Mouse (Mus musculus): ENCODE measurements around the gene Mrpl24. TPM values are rescaled to one million over a fixed set of nuclear protein-coding genes. Genes with fewer than 3 reads are reported as not detected.

The Mrpl24 gene
- total and polyA plus RNA-seq, 3 experiments, result 123 to 176 (median 166) TPM

GRCm38 (mm10) chr3:87958476-87958875 lies 39.2 kb downstream of the Mrpl24 start:
- no peak for DNase-seq (ENCODE audit: extremely low read depth)
- dilution Hi-C loops (cut with MboI; ENCODE audit: extremely low pct_ligation_motif_present, extremely low pct_unique_long_range_greater_than_20kb, low sequenced_read_pairs), result no loop called here
- TF ChIP-seq TBP (conservative IDR thresholded peaks at IDR 0.05; ENCODE audit: low read depth, low read length), result no peak
- no peak for TF ChIP-seq RAD21 (IDR thresholded peaks at IDR 0.05; ENCODE audit: low read depth, low read length)
- no peak for TF ChIP-seq TCF12 (IDR thresholded peaks at IDR 0.05; ENCODE audit: low read depth, low read length)
- no peak for TF ChIP-seq MAFK (IDR thresholded peaks at IDR 0.05; ENCODE audit: insufficient replicate concordance, low read length)
- TF ChIP-seq IRF4 (IDR thresholded peaks at IDR 0.05; ENCODE audit: low read depth, low read length), result no peak
- TF ChIP-seq RCOR1 (conservative IDR thresholded peaks at IDR 0.05; ENCODE audit: low read depth, low read length), result no peak
- Histone ChIP-seq H3K4me3 (replicated peaks in 1 of 3; ENCODE audit: low read depth in 2 of 3, low read length in 2 of 3, poor library complexity in 1 of 3) (no peak overlapping the region), H3K9me3 (replicated peaks; ENCODE audit: low read length) (no peaks in the 10 kb centered on the region), H3K4me1 (ENCODE audit: control insufficient read depth in 1 of 2, insufficient read depth in 2 of 2) (peaks cover 0 to 4% of the 10 kb centered on the region in 2 experiments; a peak in 2 of 4 replicates), H3K4me2 (ENCODE audit: insufficient read depth, low read depth, poor library complexity, severe bottlenecking) (no peak overlapping the region), H3K9ac (ENCODE audit: insufficient read depth, low read depth) (no peak overlapping the region), H3K27ac (ENCODE audit: insufficient read depth, low read depth) (no peak overlapping the region), H3K36me3 (replicated peaks in 1 of 2; ENCODE audit: control insufficient read depth in 1 of 2, insufficient read depth in 1 of 2, low read length in 1 of 2) (no peaks in the 10 kb centered on the region), H3K27me3 (replicated peaks) (peaks cover 52% of the 10 kb centered on the region), H3K79me2 (replicated peaks; ENCODE audit: control insufficient read depth, extremely low read depth, insufficient read depth, poor library complexity, severe bottlenecking) (no peaks in the 10 kb centered on the region)
- in situ Hi-C loops (cut with MboI; ENCODE audit: low pct_ligation_motif_present, low pct_unique_long_range_greater_than_20kb, low sequenced_read_pairs), result no loop called here

GRCm38 (mm10) chr3:87958967-87959366 lies 39.7 kb downstream of the Mrpl24 start:
- H3K4me1 ChIP-seq (ENCODE audit: control insufficient read depth in 1 of 2, insufficient read depth in 2 of 2), result peaks cover 0 to 4% of the 10 kb centered on the region in 2 experiments; a peak in 2 of 4 replicates
- dilution Hi-C loops (cut with MboI; ENCODE audit: extremely low pct_ligation_motif_present, extremely low pct_unique_long_range_greater_than_20kb, low sequenced_read_pairs), result no loop called here
- in situ Hi-C loops (cut with MboI; ENCODE audit: low pct_ligation_motif_present, low pct_unique_long_range_greater_than_20kb, low sequenced_read_pairs), result no loop called here
- no peak for TF ChIP-seq CHD2 (IDR thresholded peaks at IDR 0.05; ENCODE audit: low read length)
- TF ChIP-seq TBP (conservative IDR thresholded peaks at IDR 0.05; ENCODE audit: low read depth, low read length), result no peak
- TF ChIP-seq ELF1 (IDR thresholded peaks at IDR 0.05; ENCODE audit: low read depth, low read length), result no peak
- no peak for TF ChIP-seq EP300 (IDR thresholded peaks at IDR 0.05; ENCODE audit: low read length)
- no peak for TF ChIP-seq JUND (conservative IDR thresholded peaks at IDR 0.05; ENCODE audit: low read depth, low read length)
- no peak for TF ChIP-seq ZC3H11A (IDR thresholded peaks at IDR 0.05; ENCODE audit: low read depth, low read length)
- no peak for TF ChIP-seq NELFE (IDR thresholded peaks at IDR 0.05; ENCODE audit: low read depth, low read length)
- TF ChIP-seq GABPA (IDR thresholded peaks at IDR 0.05; ENCODE audit: insufficient replicate concordance, low read depth, low read length), result no peak
- TF ChIP-seq ETS1 (conservative IDR thresholded peaks at IDR 0.05; ENCODE audit: low read depth, low read length), result no peak
- no peak for TF ChIP-seq MAFK (IDR thresholded peaks at IDR 0.05; ENCODE audit: insufficient replicate concordance, low read length)
- TF ChIP-seq E2F4 (IDR thresholded peaks at IDR 0.05; ENCODE audit: insufficient replicate concordance, low read depth, low read length), result no peak
- TF ChIP-seq MXI1 (IDR thresholded peaks at IDR 0.05; ENCODE audit: low read depth, low read length), result no peak
- TF ChIP-seq KAT2A (IDR thresholded peaks at IDR 0.05; ENCODE audit: insufficient replicate concordance, low read length), result no peak
- no peak for TF ChIP-seq MYC (IDR thresholded peaks at IDR 0.05; ENCODE audit: low read depth, low read length)
- no peak for TF ChIP-seq MEF2A (IDR thresholded peaks at IDR 0.05; ENCODE audit: borderline replicate concordance, low read depth, low read length)
- TF ChIP-seq JUN (IDR thresholded peaks at IDR 0.05; ENCODE audit: insufficient read depth, low read depth, low read length), result no peak
- no peak for TF ChIP-seq IRF4 (IDR thresholded peaks at IDR 0.05; ENCODE audit: low read depth, low read length)
- no peak for TF ChIP-seq CHD1 (IDR thresholded peaks at IDR 0.05; ENCODE audit: low read depth, low read length)
- TF ChIP-seq ZMIZ1 (IDR thresholded peaks at IDR 0.05; ENCODE audit: low read depth, low read length), result no peak
- no peaks in the 10 kb centered on the region for H3K9me3 ChIP-seq (replicated peaks; ENCODE audit: low read length)
- H3K4me2 ChIP-seq (ENCODE audit: insufficient read depth, low read depth, poor library complexity, severe bottlenecking), result no peak overlapping the region
- no peak overlapping the region for H3K9ac ChIP-seq (ENCODE audit: insufficient read depth, low read depth)
- H3K27ac ChIP-seq (ENCODE audit: insufficient read depth, low read depth), result no peak overlapping the region
- H3K36me3 ChIP-seq (replicated peaks in 1 of 2; ENCODE audit: control insufficient read depth in 1 of 2, insufficient read depth in 1 of 2, low read length in 1 of 2), result no peaks in the 10 kb centered on the region
- DNase-seq (ENCODE audit: extremely low read depth), result no peak
- H3K4me3 ChIP-seq (replicated peaks in 1 of 3; ENCODE audit: low read depth in 2 of 3, low read length in 2 of 3, poor library complexity in 1 of 3), result no peak overlapping the region
- H3K27me3 ChIP-seq (replicated peaks), result peaks cover 54% of the 10 kb centered on the region
- no peaks in the 10 kb centered on the region for H3K79me2 ChIP-seq (replicated peaks; ENCODE audit: control insufficient read depth, extremely low read depth, insufficient read depth, poor library complexity, severe bottlenecking)
